Mouse (Mus musculus) neural tube, embryonic 13.5 days (tissue): Measurements from ENCODE around the gene Gm19965. TPM values are rescaled to one million over a fixed set of nuclear protein-coding genes. Genes with fewer than 3 reads are reported as not detected.

ENCODE experiments used
- ATAC-seq: fragments of 200-750 bp; cut with Nextera tagmentation; 2 replicates; pipeline ENCODE4 v1.8.0; 2017; ENCODE audit warnings: low read depth, mild to moderate bottlenecking, moderate TSS enrichment, moderate library complexity
- H3K27ac ChIP-seq: fragments of 300-500 bp; sonication (generic); replicated peaks from 2 replicates; pipeline ENCODE4 v1.5.1; 2015; ENCODE audit warnings: moderate library complexity, mild to moderate bottlenecking, inconsistent platforms
- H3K27me3 ChIP-seq: fragments of 300-500 bp; sonication (generic); 2 replicates; pipeline ENCODE4 v1.6.1; 2015; ENCODE audit warnings: mild to moderate bottlenecking, inconsistent platforms
- H3K36me3 ChIP-seq: fragments of 300-500 bp; sonication (generic); 2 replicates; pipeline ENCODE4 v1.6.1; 2015; ENCODE audit warnings: mild to moderate bottlenecking, inconsistent platforms
- H3K4me1 ChIP-seq: fragments of 300-500 bp; sonication (generic); replicated peaks from 2 replicates; pipeline ENCODE4 v1.6.1; 2015; ENCODE audit warnings: inconsistent platforms
- H3K4me2 ChIP-seq: fragments of 300-500 bp; sonication (generic); 2 replicates; pipeline ENCODE4 v1.6.1; 2015; ENCODE audit warnings: inconsistent platforms, mild to moderate bottlenecking, moderate library complexity
- H3K4me3 ChIP-seq: fragments of 300-500 bp; sonication (generic); 2 replicates; pipeline ENCODE4 v1.5.1; 2015; ENCODE audit warnings: mild to moderate bottlenecking, inconsistent platforms
- H3K9ac ChIP-seq: fragments of 300-500 bp; sonication (generic); 2 replicates; pipeline ENCODE4 v1.6.1; 2015; ENCODE audit warnings: moderate library complexity, mild to moderate bottlenecking, inconsistent platforms
- H3K9me3 ChIP-seq: fragments of 300-500 bp; sonication (generic); 2 replicates; pipeline ENCODE4 v1.6.1; 2016; ENCODE audit warnings: inconsistent platforms
- WGBS: fragments of 180-500 bp; shearing (Covaris S2); methylation state at CpG from one replicate; pipeline ENCODE4 v1.1.7; 2015; 5-methylcytosine and 5-hydroxymethylcytosine counted together
- polyA plus RNA-seq: library from polyadenylated mRNA; unstranded; fragments of >200 nt; fragmentation: Nextera tagmentation; extraction: Ambion mirVana; gene quantifications from 2 replicates; pipeline ENCODE4 v1.2.1, GENCODE M21; 2015

Gene Gm19965
- not detected in 2 replicates for polyA plus RNA-seq

- no peak within 1 kb of the TSS for H3K4me2 ChIP-seq
- no peak within 1 kb of the TSS for H3K27ac ChIP-seq
- no peak for ATAC-seq
- 78% methylated on average over 3 of the region's 3 CpGs for WGBS
- no peaks in the 10 kb centered on the region for H3K36me3 ChIP-seq
- H3K4me3 ChIP-seq = no peak within 1 kb of the TSS
- H3K27me3 ChIP-seq = no peaks in the 10 kb centered on the region
- H3K9ac ChIP-seq = no peak within 1 kb of the TSS
- H3K9me3 ChIP-seq = no peaks in the 10 kb centered on the region
- H3K4me1 ChIP-seq = no peaks in the 10 kb centered on the region
Measured at GRCm38 (mm10) chr1:116802683-116803082, at the start of gene Gm19965. Gene Gm19965 (plus strand): TSS chr1:116802983.

GRCm38 (mm10) chr1:116782471-116782989 lies 20.3 kb upstream of the Gm19965 start:
- WGBS = 88% methylated on average over 8 of the region's 8 CpGs
- Histone ChIP-seq H3K9ac (no peak overlapping the region), H3K36me3 (no peaks in the 10 kb centered on the region), H3K4me3 (no peak overlapping the region), H3K27me3 (no peaks in the 10 kb centered on the region), H3K4me2 (no peak overlapping the region), H3K9me3 (no peaks in the 10 kb centered on the region), H3K27ac (no peak overlapping the region), H3K4me1 (no peaks in the 10 kb centered on the region)
- ATAC-seq = no peak
